Mouse (Mus musculus) CH12.LX (cell line): ENCODE data around the gene Malrd1.

Experiments used
- CHD2 ChIP-seq: IDR thresholded peaks from 2 replicates; pipeline ENCODE4 v1.6.1; 2011; ENCODE audit warnings: low read length, improper control_type of control experiment
- CTCF ChIP-seq, 2 experiments: IDR thresholded peaks in 1 of 2; conservative IDR thresholded peaks in 1 of 2; 2 replicates each; pipeline ENCODE4 v1.5.1; 2011 to 2012; ENCODE audit warnings: low read depth in 2 of 2, low read length in 2 of 2, improper control_type of control experiment in 1 of 2, inconsistent platforms in 1 of 2, mild to moderate bottlenecking in 1 of 2, moderate library complexity in 1 of 2
- EP300 ChIP-seq: IDR thresholded peaks from 2 replicates; pipeline ENCODE4 v1.6.1; 2011; ENCODE audit warnings: low read length, improper control_type of control experiment
- MAX ChIP-seq: IDR thresholded peaks from 2 replicates; pipeline ENCODE4 v1.6.1; 2011; ENCODE audit warnings: low read length, improper control_type of control experiment
- MAZ ChIP-seq: IDR thresholded peaks from 2 replicates; pipeline ENCODE4 v1.6.1; 2012; ENCODE audit warnings: low read depth, mild to moderate bottlenecking, inconsistent platforms, low read length, improper control_type of control experiment, moderate library complexity
- POLR2A ChIP-seq: IDR thresholded peaks from 2 replicates; pipeline ENCODE4 v1.6.1; 2011; ENCODE audit warnings: low read depth, mild to moderate bottlenecking, improper control_type of control experiment, low read length
- TBP ChIP-seq: conservative IDR thresholded peaks from 2 replicates; pipeline ENCODE4 v1.6.1; 2011; ENCODE audit warnings: low read depth, low read length, improper control_type of control experiment
- ZMIZ1 ChIP-seq: IDR thresholded peaks from 2 replicates; pipeline ENCODE4 v1.6.1; 2012; ENCODE audit warnings: low read depth, mild to moderate bottlenecking, inconsistent platforms, low read length, improper control_type of control experiment

- TF ChIP-seq MAZ (no peak), EP300 (no peak), CHD2 (no peak), CTCF (conservative IDR thresholded peaks at IDR 0.05 in 1 of 2, IDR thresholded peaks at IDR 0.05 in 1 of 2; ENCODE audit: low read depth in 2 of 2, low read length in 2 of 2) (no peak), ZMIZ1 (no peak), MAX (no peak), POLR2A (no peak), TBP (no peak)
Observed at GRCm38 (mm10) chr2:16183158-16183557, 656.9 kb downstream of the Malrd1 start.
